Mouse (Mus musculus): ENCODE data around the gene Tbrg4.

Tbrg4 gene

DNA sequence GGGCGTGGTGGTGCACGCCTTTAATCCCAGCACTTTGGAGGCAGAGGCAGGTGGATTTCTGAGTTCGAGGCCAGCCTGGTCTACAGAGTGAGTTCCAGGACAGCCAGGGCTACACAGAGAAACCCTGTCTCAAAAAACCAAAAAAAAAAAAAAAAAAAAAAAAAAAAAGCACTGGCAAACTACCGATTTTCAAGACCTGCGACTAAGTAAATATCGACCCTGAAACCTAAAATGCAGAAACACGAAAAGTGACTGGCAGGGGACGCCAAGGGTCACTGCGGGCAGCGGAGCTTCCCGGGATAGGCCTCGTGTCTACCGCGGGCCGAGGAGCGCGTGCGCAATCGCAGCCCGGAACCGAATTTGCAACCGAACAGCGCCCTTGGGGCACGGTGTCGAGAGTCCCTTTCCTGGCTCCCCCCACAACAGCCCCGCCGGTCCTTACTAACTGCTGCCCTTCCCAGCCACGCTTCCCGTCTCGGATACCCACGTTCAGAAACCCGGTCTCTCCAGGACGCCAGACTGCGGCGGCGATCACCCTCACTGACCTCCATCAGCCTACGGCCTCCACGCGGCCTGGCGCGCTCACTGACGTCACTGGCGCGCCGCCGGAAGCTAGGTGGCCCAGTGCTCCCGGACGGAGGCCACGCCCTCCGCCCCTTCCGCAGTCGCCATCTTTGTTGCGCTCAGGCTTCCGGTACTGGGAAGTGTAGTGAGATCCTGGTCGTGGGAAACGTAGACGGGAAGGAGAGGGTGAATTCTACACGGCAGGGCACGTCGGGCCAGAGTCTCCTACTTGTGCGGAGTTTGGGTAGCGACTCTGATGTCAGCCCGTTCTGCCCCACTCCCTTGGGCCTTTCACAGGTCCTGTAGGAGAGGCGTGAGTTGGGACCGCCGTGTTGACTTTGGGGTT lies at the start of gene Tbrg4:
Gene Tbrg4, minus strand, starts transcription at position 590 of the 910 bp plus-strand sequence.
- in situ Hi-C loops (cut with MboI, MseI): loop anchor here (5.0 kb wide), 1 partner anchor 98 kb away; no protein-coding TSS in a partner anchor

DNA sequence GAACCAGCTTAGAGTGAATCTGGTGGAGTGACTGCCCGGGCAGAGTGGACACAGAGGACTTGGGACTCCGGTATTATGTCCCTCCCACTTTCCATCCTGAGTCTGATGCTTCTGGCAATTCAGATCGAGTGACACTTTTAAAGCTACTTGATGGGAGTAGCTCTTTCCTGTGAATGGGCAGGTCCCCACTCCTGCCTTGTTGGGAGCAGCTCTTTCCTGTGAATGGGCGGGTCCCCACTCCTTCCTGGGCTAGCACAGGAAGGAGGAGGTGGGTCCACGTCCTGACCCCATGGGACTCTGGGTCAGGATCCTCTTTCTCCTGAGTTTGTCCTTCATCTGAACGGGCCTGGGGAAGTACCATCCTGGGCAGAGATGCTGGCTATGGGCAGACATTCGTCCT lies 49.5 kb upstream of the Tbrg4 start:
- in situ Hi-C loops (cut with MboI, MseI): loop anchor here (10.0 kb wide), 1 partner anchor 309 kb away; no protein-coding TSS in a partner anchor

DNA sequence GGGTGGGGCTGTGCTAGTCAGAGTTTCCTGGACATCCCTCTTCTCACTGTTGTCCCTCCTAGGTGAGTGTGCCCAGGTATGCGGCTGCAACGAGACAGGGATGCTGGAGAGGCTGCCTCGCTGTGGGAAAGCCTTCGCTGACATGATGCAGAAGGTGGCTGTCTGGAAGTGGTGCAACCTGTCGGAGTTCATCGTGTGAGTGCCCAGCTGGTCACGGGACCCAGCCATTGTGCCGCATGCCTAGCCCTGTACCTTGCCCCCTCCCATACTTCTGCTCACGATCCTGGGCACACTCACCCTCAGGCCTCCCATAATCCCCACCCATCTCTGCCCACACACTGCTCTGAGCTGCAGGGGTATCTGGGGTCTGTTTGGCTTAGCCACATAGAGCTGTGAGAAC lies 48.8 kb upstream of the Tbrg4 start:
- in situ Hi-C loops (cut with MboI, MseI): loop anchor here (5.0 to 10.0 kb wide), 2 partner anchors 38 to 310 kb away; no protein-coding TSS in a partner anchor

DNA sequence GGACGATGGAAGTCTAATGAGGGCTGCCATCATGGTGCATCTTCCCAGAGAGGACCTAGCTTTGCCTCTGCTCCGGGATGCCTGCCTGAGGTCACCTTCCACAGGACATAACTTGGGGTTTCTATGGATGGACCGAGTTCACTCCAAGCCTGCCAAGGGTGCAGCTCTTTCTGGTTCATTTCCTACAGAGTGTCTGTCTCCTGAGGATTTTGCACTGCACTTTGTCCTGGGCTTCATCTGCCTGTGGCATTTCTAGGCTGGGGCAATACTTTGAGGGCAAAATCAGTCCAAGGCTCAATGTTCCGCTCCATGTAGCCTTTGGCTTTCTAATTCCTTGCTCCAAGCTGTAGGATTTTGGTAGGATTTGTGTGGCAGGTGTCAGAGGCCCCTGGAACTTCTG lies 45.0 kb upstream of the Tbrg4 start:
- in situ Hi-C loops (cut with MboI, MseI): loop anchor here (5.0 to 10.0 kb wide), 2 partner anchors 41 to 314 kb away; no protein-coding TSS in a partner anchor

DNA sequence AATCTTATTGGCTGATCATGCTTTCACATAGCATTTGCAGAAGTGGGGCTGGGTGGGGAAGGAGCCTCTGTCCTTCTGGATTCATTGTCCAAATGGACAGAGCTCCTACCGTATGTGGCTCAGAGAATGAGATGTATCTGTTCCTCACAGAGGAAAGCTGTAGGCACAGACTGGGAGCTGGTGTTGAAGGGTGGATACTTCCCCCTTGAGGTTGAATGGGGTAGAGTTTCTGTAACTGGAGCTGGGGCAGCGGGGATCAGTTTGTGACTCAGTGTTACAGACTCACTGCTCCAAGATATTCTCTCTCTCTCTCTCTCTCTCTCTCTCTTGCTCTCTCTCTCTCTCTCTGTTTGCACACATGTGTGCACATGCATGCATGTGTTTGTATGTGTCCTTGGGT lies 44.2 kb upstream of the Tbrg4 start:
- in situ Hi-C loops (cut with MboI, MseI): loop anchor here (5.0 to 10.0 kb wide), 2 partner anchors 42 to 315 kb away; no protein-coding TSS in a partner anchor

DNA sequence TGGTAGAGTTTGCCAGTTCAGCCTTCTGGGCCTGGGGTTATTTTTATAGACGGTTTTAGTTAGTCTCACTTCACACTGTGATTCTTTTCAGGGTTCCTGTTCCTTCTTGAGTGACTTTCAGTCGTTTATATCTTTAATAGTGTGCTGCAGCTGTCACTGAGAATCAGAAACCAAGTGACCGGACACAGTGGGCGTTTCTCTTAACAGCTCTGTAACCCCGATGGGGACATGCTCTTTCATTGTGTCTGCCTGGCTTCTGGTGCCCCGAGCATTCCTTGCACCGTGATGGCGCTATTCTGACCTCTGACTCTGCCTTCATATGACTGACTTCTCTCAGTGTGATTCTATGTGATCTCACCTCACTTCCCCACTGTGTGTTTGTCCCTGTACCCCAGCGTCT lies 43.2 kb upstream of the Tbrg4 start:
- in situ Hi-C loops (cut with MboI, MseI): loop anchor here (10.0 kb wide), 1 partner anchor 486 kb away; no protein-coding TSS in a partner anchor

DNA sequence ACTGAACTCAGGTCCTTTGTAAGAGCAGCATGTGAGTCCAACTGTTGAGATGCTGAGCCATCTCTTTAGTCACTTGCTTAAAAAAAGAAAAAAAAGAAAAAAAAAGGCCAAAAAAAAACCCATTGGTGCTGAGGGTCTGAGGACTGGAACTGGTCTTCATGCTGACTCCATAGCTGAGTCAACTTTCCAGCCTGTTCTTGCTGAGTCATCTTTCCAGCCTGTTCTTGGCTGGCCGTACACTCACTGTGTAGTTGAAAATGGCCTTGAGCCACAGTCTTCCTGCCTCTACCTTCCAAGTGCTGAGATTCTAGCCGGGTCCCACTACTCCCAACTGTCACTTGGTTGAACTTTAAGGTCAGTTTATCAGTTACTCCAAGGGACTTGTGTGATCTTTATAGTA lies 40.8 kb upstream of the Tbrg4 start:
- in situ Hi-C loops (cut with MboI, MseI): loop anchor here (10.0 kb wide), 1 partner anchor 488 kb away; no protein-coding TSS in a partner anchor

DNA sequence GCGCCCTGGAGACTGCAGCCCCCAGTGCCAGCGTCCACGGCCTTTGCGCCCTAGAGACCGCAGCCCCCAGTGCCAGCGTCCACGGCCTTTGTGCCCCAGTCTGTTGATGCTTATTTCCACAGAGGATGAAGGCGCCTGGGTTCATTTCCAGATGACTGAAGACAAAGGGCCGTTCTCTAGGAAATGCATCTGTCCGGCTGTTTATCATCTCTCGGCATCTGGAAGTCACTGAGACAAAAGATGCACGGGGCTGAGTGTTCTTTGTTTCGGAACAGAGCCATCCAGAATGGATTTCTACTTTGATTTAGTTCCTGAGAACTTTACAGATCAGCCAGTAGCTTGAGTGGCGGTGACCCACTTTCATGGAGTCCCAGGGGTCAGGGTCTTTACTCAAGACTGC lies 35.3 kb upstream of the Tbrg4 start:
- in situ Hi-C loops (cut with MboI, MseI): loop anchor here (10.0 kb wide), 1 partner anchor 494 kb away; no protein-coding TSS in a partner anchor

DNA sequence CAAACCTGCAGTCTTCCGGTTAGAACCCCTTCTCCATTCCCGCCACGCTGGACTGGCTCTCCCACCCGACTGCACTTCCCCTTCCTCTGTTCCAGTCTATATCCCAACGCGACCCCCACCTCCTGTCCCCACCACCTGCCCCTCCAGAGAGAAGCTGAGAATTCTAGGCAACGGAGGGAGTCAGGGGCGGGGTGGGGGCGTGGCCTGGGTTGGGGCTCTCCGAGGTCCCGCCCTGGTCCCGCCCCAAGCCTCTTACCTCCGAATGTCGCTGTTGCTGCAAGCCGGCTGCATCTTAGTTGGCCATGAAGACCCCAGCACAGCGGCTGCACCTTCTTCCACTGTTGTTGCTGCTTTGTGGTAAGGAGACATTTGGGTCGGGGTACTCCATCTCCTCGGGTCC lies 32.4 kb upstream of the Tbrg4 start, which contains the start of gene Ramp3:
Gene Ramp3, plus strand, starts transcription at position 251 of the 400 bp plus-strand sequence.
- in situ Hi-C loops (cut with MboI, MseI): no loop called here

DNA sequence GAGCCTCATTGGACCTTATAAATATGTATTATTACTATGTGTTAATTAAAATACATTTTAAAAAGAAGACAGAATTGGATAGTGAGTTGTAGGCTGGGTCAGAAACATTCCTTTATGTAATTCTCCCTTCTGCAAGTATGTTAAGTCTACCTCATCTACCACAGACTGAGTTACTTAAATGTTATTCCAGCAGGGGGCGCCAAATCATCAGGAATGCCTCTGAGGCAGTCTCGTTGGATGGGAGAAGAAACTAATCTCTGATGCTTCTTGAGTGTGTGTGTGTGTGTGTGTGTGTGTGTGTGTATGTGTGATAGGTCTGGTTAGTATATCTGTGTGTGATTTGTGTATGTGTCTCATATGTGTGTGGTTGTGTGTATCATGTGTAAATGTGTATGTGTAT lies 29.0 kb upstream of the Tbrg4 start:
- in situ Hi-C loops (cut with MboI, MseI): loop anchor here (5.0 kb wide), 1 partner anchor 112 kb away; no protein-coding TSS in a partner anchor

DNA sequence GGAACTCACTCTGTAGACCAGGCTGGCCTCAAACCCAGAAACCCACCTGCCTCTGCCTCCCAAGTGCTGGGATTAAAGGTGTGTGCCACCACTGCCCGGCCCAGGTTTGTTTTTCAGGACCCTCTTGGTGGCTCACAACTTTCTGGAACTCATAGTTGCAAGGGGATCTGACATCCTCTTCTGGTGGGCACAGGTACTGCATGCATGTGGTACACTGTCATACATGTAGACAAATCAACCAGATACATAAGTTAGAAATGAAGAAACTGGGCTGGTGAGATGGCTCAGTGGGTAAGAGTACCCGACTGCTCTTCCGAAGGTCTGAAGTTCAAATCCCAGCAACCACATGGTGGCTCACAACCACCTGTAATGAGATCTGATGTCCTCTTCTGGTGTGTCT lies 27.1 kb upstream of the Tbrg4 start:
- in situ Hi-C loops (cut with MboI, MseI): loop anchor here (5.0 kb wide), 1 partner anchor 114 kb away; no protein-coding TSS in a partner anchor

DNA sequence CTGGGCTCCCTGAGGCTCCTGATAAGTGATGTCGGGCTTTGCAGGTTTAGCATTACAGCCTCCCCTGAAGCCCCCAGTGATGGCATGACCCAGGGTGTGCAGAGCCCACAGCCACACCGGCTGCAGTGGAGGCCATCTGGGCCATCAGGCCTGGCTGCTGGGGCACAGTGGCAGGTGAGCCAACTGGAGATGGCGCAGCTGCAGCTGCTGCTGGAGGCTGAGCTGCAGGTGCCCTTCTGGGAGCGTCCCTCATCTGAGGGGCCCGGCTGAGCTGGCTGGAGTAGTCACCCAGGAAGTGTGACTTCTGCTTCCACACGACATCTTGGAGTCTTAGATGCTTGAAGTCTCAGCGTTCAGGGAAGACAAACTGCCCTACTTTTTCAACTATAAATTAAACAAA lies 24.7 kb upstream of the Tbrg4 start:
- in situ Hi-C loops (cut with MboI, MseI): loop anchor here (5.0 kb wide), 1 partner anchor 117 kb away; no protein-coding TSS in a partner anchor

DNA sequence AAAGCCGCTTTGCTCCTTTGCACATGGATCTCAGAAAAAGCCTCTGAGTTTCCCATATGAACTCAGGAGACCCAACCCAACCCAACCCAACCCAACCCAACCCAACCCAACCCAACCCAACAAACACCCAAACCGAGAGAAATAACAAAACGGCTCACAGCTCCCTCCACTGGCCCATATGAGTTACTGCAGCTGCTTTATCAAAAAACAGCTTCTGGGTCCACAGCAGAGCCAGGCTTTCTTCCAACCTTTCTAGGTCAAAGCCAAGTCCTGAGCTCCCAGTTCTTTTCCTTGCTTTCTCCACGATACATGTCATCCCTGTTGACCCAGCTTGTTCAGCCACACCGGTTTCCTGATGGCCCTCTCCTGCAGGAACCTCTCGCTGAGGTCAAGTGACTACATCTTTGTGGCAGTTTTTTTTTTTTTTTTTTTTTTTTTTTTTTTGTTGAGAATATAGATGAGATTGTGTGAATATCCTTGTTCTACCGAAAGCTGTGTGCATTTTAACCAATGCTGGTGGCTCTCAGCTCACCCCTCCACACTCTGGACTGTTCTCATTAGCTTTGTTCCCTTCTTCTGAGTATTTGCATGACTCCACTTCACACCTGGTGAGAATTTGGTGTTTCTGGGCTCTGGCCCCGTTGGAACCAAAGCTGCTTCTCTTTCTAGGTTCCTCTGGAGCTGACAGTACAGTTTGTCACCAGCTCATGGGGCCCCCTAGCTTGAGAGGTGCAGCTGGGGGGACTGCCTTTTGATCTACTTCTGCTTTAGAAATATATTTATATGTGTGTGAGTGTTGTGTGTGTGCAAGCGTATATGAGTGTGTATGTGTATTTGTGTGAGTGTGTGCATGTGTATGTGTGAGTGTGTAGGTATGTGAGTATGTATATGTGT lies 22.2 kb upstream of the Tbrg4 start:
- in situ Hi-C loops (cut with MboI, MseI): no loop called here

DNA sequence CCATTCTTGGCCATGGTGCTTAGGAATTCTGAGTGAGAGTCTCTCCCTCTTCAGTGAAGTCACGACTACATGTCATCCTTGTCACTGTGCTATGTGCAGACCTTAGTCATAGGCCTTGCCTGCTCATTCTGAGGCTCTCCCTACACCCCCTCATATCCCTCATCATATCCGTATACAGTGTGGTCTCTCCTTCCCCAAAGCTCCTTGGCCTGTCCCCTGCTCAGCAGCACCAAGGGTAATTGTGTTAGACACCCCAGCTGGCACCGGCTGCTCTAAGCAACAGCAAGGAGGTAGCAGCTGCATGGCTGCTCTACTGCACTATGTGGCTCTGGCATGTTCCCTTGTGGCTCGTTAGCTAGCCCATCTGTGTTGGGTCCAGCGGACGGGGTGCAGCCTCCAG lies 18.7 kb upstream of the Tbrg4 start:
- in situ Hi-C loops (cut with MboI, MseI): no loop called here

DNA sequence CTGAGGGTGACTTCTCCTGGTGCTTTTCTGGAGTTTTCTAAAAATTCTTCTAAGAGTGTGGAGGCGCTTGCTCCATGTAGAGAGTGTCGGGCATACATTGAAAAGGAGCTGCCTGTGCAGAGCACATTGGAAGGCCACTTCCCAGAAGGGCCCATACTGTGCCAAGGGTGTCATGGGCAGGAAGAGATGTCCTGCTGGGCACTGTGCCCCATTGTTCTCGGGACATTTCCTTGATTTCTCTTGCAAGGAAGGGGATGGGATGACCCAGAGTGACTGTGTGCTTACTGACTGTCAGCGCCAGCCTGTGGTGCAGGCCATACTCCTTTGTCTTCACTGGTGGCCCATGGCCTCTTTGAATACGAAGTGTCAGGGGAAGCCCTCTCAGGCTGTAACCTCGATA lies 13.2 kb upstream of the Tbrg4 start:
- in situ Hi-C loops (cut with MboI, MseI): no loop called here

DNA sequence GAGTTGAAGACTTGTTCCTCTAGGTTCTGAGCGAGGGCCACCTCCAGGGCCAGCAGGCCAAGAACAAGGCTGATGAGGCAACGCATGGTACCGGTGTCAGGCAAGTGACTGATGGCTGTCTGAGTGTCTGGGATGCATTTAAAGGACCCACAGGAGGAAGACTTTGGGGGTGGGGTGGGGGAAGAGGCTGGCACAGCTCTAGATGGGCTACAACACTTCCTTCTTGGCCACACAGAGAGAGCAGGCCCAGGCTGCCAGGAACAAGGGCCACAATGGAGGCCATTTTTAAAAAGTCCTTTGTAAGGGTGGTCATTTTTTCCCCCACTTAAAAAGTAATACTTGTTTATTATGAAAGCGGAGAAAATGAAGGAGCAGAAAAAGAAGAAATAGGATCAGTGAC lies 12.7 kb upstream of the Tbrg4 start, which contains the start of gene Wap:
Gene Wap, minus strand, starts transcription at position 101 of the 400 bp plus-strand sequence.
- in situ Hi-C loops (cut with MboI, MseI): no loop called here

DNA sequence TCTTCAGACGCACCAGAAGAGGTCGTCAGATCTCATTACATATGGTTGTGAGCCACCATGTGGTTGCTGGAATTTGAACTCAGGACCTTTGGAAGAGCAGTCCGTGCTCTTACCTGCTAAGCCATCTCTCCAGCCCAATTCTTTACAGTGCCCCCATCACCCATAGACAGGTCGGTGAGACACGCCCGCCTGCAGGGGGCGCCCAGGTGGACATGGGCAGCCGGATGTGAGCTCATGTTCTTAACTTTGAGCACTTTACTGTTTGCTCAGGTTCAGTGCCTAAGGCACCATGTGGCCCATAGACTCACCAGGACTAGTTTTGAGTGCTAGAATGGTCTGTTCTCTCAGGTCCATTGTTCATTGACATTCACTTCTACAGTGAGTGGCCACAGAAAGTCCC lies 10.3 kb upstream of the Tbrg4 start:
- in situ Hi-C loops (cut with MboI, MseI): no loop called here

DNA sequence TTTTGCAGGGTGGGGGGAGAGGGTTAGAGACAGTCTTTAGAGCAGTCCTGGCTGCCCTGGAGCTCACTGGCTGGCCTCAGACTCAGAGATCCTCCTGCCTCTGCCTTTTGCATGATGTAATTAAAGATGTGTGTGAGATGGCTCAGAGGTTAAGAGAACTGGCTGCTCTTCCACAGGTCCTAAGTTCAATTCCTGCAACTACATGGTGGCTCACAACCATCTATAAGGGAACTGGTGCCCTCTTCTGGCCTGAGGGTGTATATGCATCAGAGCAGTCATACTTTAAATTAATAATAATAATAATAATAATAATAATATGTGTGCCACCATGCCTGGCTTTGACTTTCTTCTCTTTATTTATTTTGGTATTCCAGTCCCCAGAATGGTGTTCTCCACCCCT lies 3.8 kb upstream of the Tbrg4 start:
- in situ Hi-C loops (cut with MboI, MseI): loop anchor here (5.0 kb wide), 1 partner anchor 102 kb away; no protein-coding TSS in a partner anchor

DNA sequence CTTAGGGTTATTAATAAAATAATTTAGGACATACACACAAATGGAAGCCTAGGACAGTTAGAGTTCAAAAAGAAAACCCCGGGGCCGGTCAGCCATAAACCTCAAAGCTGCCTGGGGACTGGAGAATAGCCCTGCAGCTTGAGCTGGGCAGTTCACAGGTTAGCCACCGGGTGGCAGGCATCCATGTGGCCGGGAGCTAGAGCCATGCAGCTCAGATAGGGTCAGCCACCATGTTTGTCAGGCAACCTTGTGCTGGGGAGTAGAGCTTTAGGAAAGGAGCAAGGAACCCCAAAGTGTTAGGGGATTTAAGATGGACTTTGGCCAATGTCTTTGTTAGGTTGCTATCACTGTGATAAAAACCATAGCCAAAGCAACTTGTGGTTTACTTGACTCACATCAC lies 2.7 kb upstream of the Tbrg4 start:
- in situ Hi-C loops (cut with MboI, MseI): loop anchor here (5.0 kb wide), 1 partner anchor 101 kb away; no protein-coding TSS in a partner anchor

DNA sequence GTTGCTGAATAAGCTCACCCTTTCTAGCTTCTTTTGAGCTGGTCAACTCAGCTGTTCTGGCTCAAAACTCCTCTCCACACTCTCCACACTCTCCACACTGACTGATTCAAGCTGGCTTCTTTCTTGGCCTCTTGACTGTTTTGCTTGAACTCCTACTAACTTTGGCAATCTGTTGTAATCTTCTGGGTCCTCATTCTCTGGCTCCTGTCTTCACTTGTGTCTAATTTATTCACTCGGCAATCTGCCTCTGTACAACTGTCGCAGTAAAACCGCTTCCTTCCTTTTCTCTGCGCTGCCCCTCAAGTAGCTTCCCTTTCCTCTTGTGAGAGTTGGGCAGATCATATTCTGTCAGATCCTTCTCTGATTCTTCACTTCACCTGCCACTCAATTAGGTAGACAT lies 1.9 kb upstream of the Tbrg4 start:
- in situ Hi-C loops (cut with MboI, MseI): loop anchor here (5.0 kb wide), 1 partner anchor 100 kb away; no protein-coding TSS in a partner anchor

DNA sequence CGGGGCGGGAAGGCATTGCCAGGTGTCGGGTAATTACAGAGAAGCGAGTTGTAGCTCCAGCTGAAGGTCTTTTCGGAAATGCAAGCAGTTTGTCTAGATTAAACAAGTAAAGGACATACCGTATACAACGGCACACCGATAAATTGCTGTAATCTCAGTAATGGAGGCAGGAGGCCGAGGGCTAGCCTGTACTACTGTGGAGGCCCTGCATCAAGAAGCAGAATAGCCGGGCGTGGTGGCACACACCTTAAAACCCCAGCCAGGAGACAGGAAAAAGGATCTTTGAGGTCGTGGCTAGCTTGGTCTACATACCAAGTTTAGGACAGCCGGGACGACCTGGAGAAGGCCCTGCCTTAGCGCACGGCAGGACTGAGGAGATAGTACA lies 513 bp upstream of the Tbrg4 start:
- in situ Hi-C loops (cut with MboI, MseI): loop anchor here (5.0 kb wide), 1 partner anchor 99 kb away; no protein-coding TSS in a partner anchor

Data from T-helper 2 cell (primary cell).